ENCODE assay signal across 21 mouse cellular contexts in the genomic region with DNA sequence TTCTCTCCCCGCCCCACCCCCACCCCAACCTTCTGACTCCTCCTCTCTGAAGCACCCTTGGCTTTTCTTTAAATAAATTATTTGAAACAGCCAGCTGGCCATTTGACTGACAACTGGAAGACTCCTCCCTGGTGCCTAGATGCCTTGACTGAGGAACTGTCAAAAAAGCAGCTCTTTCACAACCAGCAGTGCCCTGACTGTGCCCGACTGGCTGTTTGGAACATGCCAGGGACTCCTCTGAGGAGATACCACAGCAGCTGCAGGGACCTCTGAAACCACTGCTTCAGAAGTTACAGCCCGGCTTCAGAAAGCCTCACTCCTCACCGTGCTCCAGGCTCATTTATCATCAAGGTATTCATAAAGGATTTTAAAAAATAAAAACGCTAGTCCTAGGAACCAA. TPM values are rescaled to one million over a fixed set of nuclear protein-coding genes. Genes with fewer than 3 reads are reported as not detected.
DNase-seq lines count a peak whose midpoint lies in the region; ATAC-seq lines count a peak whose summit lies in the region.
"Had no signal": no experiment of that assay in that cellular context is flagged by ENCODE, and none has a peak within 500 bp of the region (broad histone marks: within the 10 kb centered on the region; RNA-seq: fewer than 3 reads in every experiment).

No protein-coding gene starts in this region.

- H3K36me3 ChIP-seq in embryonic facial prominence, embryonic 15.5 days: peaks cover 25% of the 10 kb centered on the region
- peaks cover 89% of the 10 kb centered on the region for H3K36me3 ChIP-seq in embryonic facial prominence, embryonic 10.5 days (replicated peaks)
- peaks cover 69% of the 10 kb centered on the region for H3K36me3 ChIP-seq in heart, embryonic 13.5 days

- WGBS in embryonic facial prominence, embryonic 15.5 days: 77% methylated on average over 5 of the region's 5 CpGs
- WGBS in embryonic facial prominence, embryonic 10.5 days: 90% methylated on average over 5 of the region's 5 CpGs
- WGBS in heart, embryonic 13.5 days: 71% methylated on average over 5 of the region's 5 CpGs

- H3K9me3 ChIP-seq in embryonic facial prominence, embryonic 15.5 days (replicated peaks): no peaks in the 10 kb centered on the region
- 0 out of 2 replicates have a peak, but pooled peaks cover 2% of the 10 kb centered on the region for H3K9me3 ChIP-seq in embryonic facial prominence, embryonic 10.5 days
- H3K9me3 ChIP-seq in heart, embryonic 13.5 days: no peaks in the 10 kb centered on the region
- H3K9me3 ChIP-seq: heart, embryonic 10.5 days; liver, embryonic 13.5 days; midbrain, embryonic 12.5 days had no signal

- DNase-seq in embryonic facial prominence, embryonic 10.5 days (ENCODE audit: low spot score): no peak
- DNase-seq in heart, postnatal 4 days: no peak
- DNase-seq in adipocyte (ENCODE audit: low spot score): peak; percentile 64
- DNase-seq in skeletal muscle tissue, adult 2 months (ENCODE audit: low read depth, low spot score): peak; percentile 31
- DNase-seq in thymus, postnatal 25 days: no peak
- DNase-seq in frontal cortex, postnatal 14 days (ENCODE audit: low spot score in 2 of 2): no peak
- DNase-seq: cerebellum, adult 8-10 months; cerebellum, postnatal 36 days; embryo, embryonic 11 days; forebrain, postnatal 0 days; kidney, adult 9 months; kidney, postnatal 25 days; liver, embryonic 13.5 days; lung, adult 2 months; lung, postnatal 14 days had no signal

- no peak overlapping the region for H3K4me3 ChIP-seq in embryonic facial prominence, embryonic 15.5 days (replicated peaks)
- H3K4me3 ChIP-seq in embryonic facial prominence, embryonic 10.5 days: no peak overlapping the region
- H3K4me3 ChIP-seq in heart, embryonic 13.5 days: no peak overlapping the region
- H3K4me3 ChIP-seq: heart, embryonic 10.5 days; liver, embryonic 13.5 days; midbrain, embryonic 12.5 days had no signal

- no peaks in the 10 kb centered on the region for H3K27me3 ChIP-seq in embryonic facial prominence, embryonic 15.5 days
- no peaks in the 10 kb centered on the region for H3K27me3 ChIP-seq in embryonic facial prominence, embryonic 10.5 days (replicated peaks; ENCODE audit: low read depth, poor library complexity, severe bottlenecking)
- no peaks in the 10 kb centered on the region for H3K27me3 ChIP-seq in heart, embryonic 13.5 days (replicated peaks)
- H3K27me3 ChIP-seq: liver, embryonic 13.5 days; midbrain, embryonic 12.5 days had no signal

- peaks cover 18% of the 10 kb centered on the region for H3K4me1 ChIP-seq in embryonic facial prominence, embryonic 15.5 days
- peaks cover under 1% of the 10 kb centered on the region for H3K4me1 ChIP-seq in embryonic facial prominence, embryonic 10.5 days
- H3K4me1 ChIP-seq in heart, embryonic 13.5 days: peaks cover 50% of the 10 kb centered on the region
- H3K4me1 ChIP-seq: liver, embryonic 13.5 days; midbrain, embryonic 12.5 days had no signal

- no peak for ATAC-seq in embryonic facial prominence, embryonic 15.5 days (ENCODE audit: insufficient number of reproducible peaks, low FRiP score, low TSS enrichment, low read depth)
- ATAC-seq in heart, embryonic 13.5 days (ENCODE audit: extremely low read depth, insufficient number of reproducible peaks, low FRiP score, low TSS enrichment): no peak
- ATAC-seq: forebrain, postnatal 0 days; hindbrain, postnatal 0 days; intestine, embryonic 16.5 days had no signal

- no peak overlapping the region for H3K4me2 ChIP-seq in embryonic facial prominence, embryonic 15.5 days (replicated peaks)
- no peak overlapping the region for H3K4me2 ChIP-seq in heart, embryonic 13.5 days
- H3K4me2 ChIP-seq: liver, embryonic 13.5 days; midbrain, embryonic 12.5 days had no signal

- no peak overlapping the region for H3K9ac ChIP-seq in embryonic facial prominence, embryonic 15.5 days
- H3K9ac ChIP-seq in heart, embryonic 13.5 days: peak overlapping the region; percentile 10; the same call in 1 of the 2 replicates
- H3K9ac ChIP-seq: forebrain, postnatal 0 days; liver, embryonic 13.5 days; midbrain, embryonic 12.5 days had no signal

- H3K27ac ChIP-seq in embryonic facial prominence, embryonic 15.5 days (replicated peaks): 0 out of 2 replicates have a peak overlapping the region, but pooled peaks have one; percentile 63
- H3K27ac ChIP-seq in embryonic facial prominence, embryonic 10.5 days (replicated peaks): no peak overlapping the region
- no peak overlapping the region; the same call in 1 of the 2 replicates for H3K27ac ChIP-seq in heart, embryonic 13.5 days (replicated peaks)
- H3K27ac ChIP-seq: heart, embryonic 10.5 days; hindbrain, postnatal 0 days; liver, embryonic 13.5 days; midbrain, embryonic 12.5 days had no signal

RNA-seq across cellular contexts. Expression of a gene that starts 58.8 kb away (rescaled TPM):
- polyA plus RNA-seq in embryonic facial prominence, embryonic 15.5 days (2015; fragmentation: Nextera tagmentation; extraction: Ambion mirVana): 51.0 and 54.2 TPM in 2 replicates
- polyA plus RNA-seq in embryonic facial prominence, embryonic 10.5 days (2016; fragmentation: Nextera tagmentation; extraction: Ambion mirVana): 50.7 and 52.8 TPM in 2 replicates
- 37.1 and 37.4 TPM in 2 replicates for polyA plus RNA-seq in heart, embryonic 13.5 days (2015; fragmentation: Nextera tagmentation; extraction: Ambion mirVana)
- 100 to 1,000 TPM; 107 to 115 TPM for total RNA-seq in heart, postnatal 4 days (2021)

Comparison
In these comparisons a context has a peak if more than half of its experiments do, and no peak if none do; other contexts are left out.
1. DNase-seq: peak in adipocyte (single experiment) and skeletal muscle tissue, adult 2 months (single experiment); none in embryonic facial prominence, embryonic 10.5 days (single experiment), heart, postnatal 4 days (single experiment), thymus, postnatal 25 days (single experiment) and frontal cortex, postnatal 14 days (0 of 2).